Mouse (Mus musculus) cortical plate, adult 2 months (tissue): Measurements from ENCODE around the gene Rasa3.

Source experiments
- CTCF ChIP-seq: fragments of 200-500 bp; IDR thresholded peaks from 2 replicates; pipeline ENCODE4 v1.5.1; 2011; ENCODE audit warnings: mild to moderate bottlenecking, control low read depth, low read length; ENCODE audit not compliant: insufficient read depth; ENCODE audit errors: extremely low read depth
- POLR2A ChIP-seq: fragments of 200-500 bp; IDR thresholded peaks from 2 replicates; pipeline ENCODE4 v1.6.1; 2011; ENCODE audit warnings: mild to moderate bottlenecking, low read length, control low read depth; ENCODE audit not compliant: insufficient read depth; ENCODE audit errors: extremely low read depth

DNA sequence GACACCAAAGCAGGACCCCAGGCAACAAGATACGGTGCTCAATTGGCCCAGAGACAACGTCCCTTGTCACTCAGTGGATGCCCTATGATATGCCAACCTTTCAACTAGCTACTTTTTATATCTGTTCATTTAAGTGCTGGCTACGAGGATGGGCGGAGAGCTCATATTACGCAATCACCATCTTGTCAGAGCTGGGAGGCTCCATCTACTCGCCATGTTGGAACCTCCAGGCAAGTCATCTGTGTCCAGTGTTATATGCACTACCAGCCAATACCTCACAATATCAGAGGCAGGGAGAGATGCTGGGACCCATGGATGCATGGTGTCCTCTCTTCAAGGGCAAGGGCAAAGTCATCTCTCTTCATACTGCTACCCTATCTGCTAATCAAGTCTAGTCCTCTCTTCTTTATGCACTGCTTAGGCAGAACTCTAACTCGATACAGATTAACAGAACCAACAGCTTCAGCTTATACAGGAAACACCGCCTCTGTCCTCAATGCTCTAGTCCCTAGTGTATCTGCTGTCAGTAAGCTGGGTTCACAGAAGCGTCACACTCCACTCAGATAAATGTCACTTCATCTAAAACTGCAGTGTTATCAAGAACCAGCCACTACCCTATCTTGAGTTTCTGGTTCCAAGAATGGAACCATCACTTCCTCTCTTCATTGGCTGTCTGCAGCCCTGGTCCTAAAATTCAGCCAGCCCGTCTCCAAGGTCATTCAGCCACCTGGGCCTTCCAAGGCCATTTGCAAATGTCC, 6.0 kb downstream of the Rasa3 start:
- TF ChIP-seq CTCF = no peak
- no peak for TF ChIP-seq POLR2A
